Mouse (Mus musculus) lung, adult 2 months (tissue): ENCODE results near the gene Col23a1.

ENCODE experiments used
- CTCF ChIP-seq: fragments of 200-500 bp; IDR thresholded peaks from 2 replicates; pipeline ENCODE4 v1.5.1; 2011; ENCODE audit warnings: mild to moderate bottlenecking, low read length, control low read depth; ENCODE audit not compliant: insufficient read depth
- POLR2A ChIP-seq: fragments of 200-500 bp; IDR thresholded peaks from 2 replicates; pipeline ENCODE4 v1.6.1; 2011; ENCODE audit warnings: low read depth, mild to moderate bottlenecking, control low read depth, low read length, borderline replicate concordance; ENCODE audit errors: extremely low read depth

DNA sequence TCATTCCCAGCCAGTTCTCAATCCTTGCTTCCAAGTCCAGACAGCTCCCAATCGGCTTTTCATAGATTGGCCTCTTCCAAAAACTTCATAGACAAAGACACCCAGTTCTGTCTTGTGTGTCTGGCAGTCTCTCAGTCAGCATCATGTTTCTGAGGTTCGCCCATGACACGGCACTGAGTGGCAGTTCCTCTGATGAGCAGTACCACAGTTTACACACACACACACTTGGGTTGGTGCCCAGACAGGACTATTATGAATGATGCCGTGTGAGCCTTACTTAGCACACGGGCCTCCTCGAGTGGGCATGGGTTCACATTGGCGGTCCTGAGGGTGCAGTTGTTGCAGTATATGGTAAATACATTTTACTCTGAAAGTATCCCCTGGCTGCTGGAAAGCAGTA is 124.8 kb downstream of the Col23a1 start:
- TF ChIP-seq POLR2A, result no peak
- no peak for TF ChIP-seq CTCF
